Mouse (Mus musculus) C2C12 (cell line): ENCODE data around the gene Hist1h4c. TPM values are rescaled to one million over a fixed set of nuclear protein-coding genes. Genes with fewer than 3 reads are reported as not detected.
"Not testable (repeated sequence)": the region's sequence is repeated elsewhere in the genome, so short reads cannot be mapped to it uniquely, and the experiment has no call there.

Experiments used
- H3K27me3 ChIP-seq: one replicate; pipeline ENCODE4 v1.6.1; 2011; ENCODE audit not compliant: control insufficient read depth, insufficient read depth, insufficient read length
- H3K36me3 ChIP-seq: one replicate; pipeline ENCODE4 v1.6.1; 2011; ENCODE audit not compliant: control insufficient read depth, insufficient read depth
- H3K4me3 ChIP-seq: one replicate; pipeline ENCODE4 v1.5.1; 2011; ENCODE audit warnings: mild to moderate bottlenecking, control low read depth; ENCODE audit not compliant: poor library complexity, insufficient read depth, severe bottlenecking
- H3K79me2 ChIP-seq: one replicate; pipeline ENCODE4 v1.6.1; 2011; ENCODE audit not compliant: control insufficient read depth, insufficient read depth
- H3K79me3 ChIP-seq: one replicate; pipeline ENCODE4 v1.6.1; 2011; ENCODE audit warnings: low read depth, control low read depth
- H3ac ChIP-seq: one replicate; pipeline ENCODE3; 2011; ENCODE audit warnings: low read depth; ENCODE audit not compliant: control insufficient read depth, insufficient read length
- CEBPB ChIP-seq: IDR thresholded peaks from one replicate; pipeline ENCODE4 v1.6.1; 2011; ENCODE audit warnings: low read depth, mild to moderate bottlenecking, control low read depth, moderate library complexity
- CTCF ChIP-seq: IDR thresholded peaks from one replicate; pipeline ENCODE4 v1.5.1; 2011; ENCODE audit not compliant: control insufficient read depth, insufficient read depth, insufficient read length
- FOSL1 ChIP-seq: IDR thresholded peaks from one replicate; pipeline ENCODE4 v1.8.0; 2011; ENCODE audit warnings: mild to moderate bottlenecking, low read length; ENCODE audit not compliant: poor library complexity, insufficient read depth, severe bottlenecking
- MAX ChIP-seq: IDR thresholded peaks from one replicate; pipeline ENCODE4 v1.6.1; 2011; ENCODE audit warnings: mild to moderate bottlenecking, control low read depth
- MYOD1 ChIP-seq: IDR thresholded peaks from one replicate; pipeline ENCODE4 v1.6.1; 2011; ENCODE audit warnings: low read depth; ENCODE audit not compliant: control insufficient read depth, insufficient read length
- MYOG ChIP-seq: IDR thresholded peaks from one replicate; pipeline ENCODE4 v1.6.1; 2011; ENCODE audit not compliant: control insufficient read depth, insufficient read length; ENCODE audit errors: extremely low read depth
- USF1 ChIP-seq: IDR thresholded peaks from one replicate; pipeline ENCODE4 v1.6.1; 2011; ENCODE audit warnings: low read depth, mild to moderate bottlenecking, control low read depth, moderate library complexity
- polyA plus RNA-seq: library from polyadenylated mRNA; unstranded; fragments of >200 nt; fragmentation: generic; extraction: Trizol; gene quantifications from one replicate; pipeline ENCODE4 v1.2.1, GENCODE M21; 2012; ENCODE audit warnings: missing spikeins

Hist1h4c gene
- polyA plus RNA-seq, 1 experiment = 0.62 TPM

GRCm38 (mm10) chr13:23687907-23688306 lies 10.3 kb downstream of the Hist1h4c start:
- no peaks in the 10 kb centered on the region for H3K36me3 ChIP-seq
- H3K4me3 ChIP-seq = no peak overlapping the region
- no peaks in the 10 kb centered on the region for H3K79me3 ChIP-seq
- no peaks in the 10 kb centered on the region for H3K27me3 ChIP-seq
- peaks cover 6% of the 10 kb centered on the region for H3K79me2 ChIP-seq
- no peak for TF ChIP-seq FOSL1
- TF ChIP-seq MYOD1 = no peak
- no peak for TF ChIP-seq CEBPB
- TF ChIP-seq CTCF = no peak
- no peak for TF ChIP-seq MYOG
- no peak for TF ChIP-seq USF1
- TF ChIP-seq MAX = no peak
- H3ac ChIP-seq = no peak overlapping the region

- Histone ChIP-seq H3K4me3 (no peak overlapping the region), H3K27me3 (no peaks in the 10 kb centered on the region), H3K36me3 (no peaks in the 10 kb centered on the region), H3K79me2 (peaks cover 6% of the 10 kb centered on the region), H3K79me3 (no peaks in the 10 kb centered on the region), H3ac (no peak overlapping the region)
- TF ChIP-seq USF1 = no peak
- no peak for TF ChIP-seq MAX
- no peak for TF ChIP-seq CTCF
- TF ChIP-seq MYOG = no peak
- TF ChIP-seq MYOD1 = no peak
- no peak for TF ChIP-seq FOSL1
- no peak for TF ChIP-seq CEBPB
These were observed 11.1 kb downstream of the Hist1h4c start for GRCm38 (mm10) chr13:23687181-23687580.

GRCm38 (mm10) chr13:23685966-23686365 lies 12.3 kb downstream of the Hist1h4c start:
- Histone ChIP-seq H3K36me3 (no peaks in the 10 kb centered on the region), H3K4me3 (no peak overlapping the region), H3ac (peak overlapping the region; percentile 6), H3K79me3 (no peaks in the 10 kb centered on the region), H3K27me3 (no peaks in the 10 kb centered on the region), H3K79me2 (peaks cover 6% of the 10 kb centered on the region)
- TF ChIP-seq MAX (no peak), MYOD1 (no peak), CTCF (no peak), USF1 (no peak), CEBPB (no peak), FOSL1 (no peak), MYOG (no peak)

GRCm38 (mm10) chr13:23685121-23685861 lies 13.0 kb downstream of the Hist1h4c start:
- peak overlapping the region; percentile 15 for H3K4me3 ChIP-seq
- peak; percentile 90 for TF ChIP-seq CEBPB
- TF ChIP-seq MYOD1 = no peak

GRCm38 (mm10) chr13:23684295-23684945 lies 13.8 kb downstream of the Hist1h4c start:
- H3K79me3 ChIP-seq, H3K36me3 ChIP-seq, H3K27me3 ChIP-seq, H3K79me2 ChIP-seq: not testable (repeated sequence)
- peak overlapping the region; percentile 40 for H3ac ChIP-seq
- H3K4me3 ChIP-seq = peak overlapping the region; percentile 15

More at GRCm38 (mm10) chr13:23685121-23685861, 13.0 kb downstream of the Hist1h4c start:
- H3K79me3 ChIP-seq = no peaks in the 10 kb centered on the region
- peak overlapping the region; percentile 69 for H3ac ChIP-seq
- H3K27me3 ChIP-seq = no peaks in the 10 kb centered on the region
- H3K36me3 ChIP-seq = no peaks in the 10 kb centered on the region
- peaks cover 6% of the 10 kb centered on the region for H3K79me2 ChIP-seq

- H3K4me3 ChIP-seq = peak within 1 kb of the TSS; percentile 21
- no peaks in the 10 kb centered on the region for H3K79me3 ChIP-seq
- H3ac ChIP-seq = peak within 1 kb of the TSS; percentile 73
- H3K36me3 ChIP-seq = no peaks in the 10 kb centered on the region
- H3K79me2 ChIP-seq = peaks cover 6% of the 10 kb centered on the region
- no peaks in the 10 kb centered on the region for H3K27me3 ChIP-seq
- TF ChIP-seq USF1 = no peak
- no peak for TF ChIP-seq CTCF
- no peak for TF ChIP-seq CEBPB
- TF ChIP-seq MAX = no peak
- TF ChIP-seq MYOG = no peak
- no peak for TF ChIP-seq MYOD1
- TF ChIP-seq FOSL1 = no peak
These were observed 14.4 kb downstream of the Hist1h4c start, which contains the start of the genes Hist1h2ac and Hist1h2bc for GRCm38 (mm10) chr13:23683755-23684281. Gene Hist1h2ac, minus strand, starts transcription at chr13:23683948. Gene Hist1h2bc, plus strand, starts transcription at chr13:23684199.

GRCm38 (mm10) chr13:23682947-23683754 lies 15.1 kb downstream of the Hist1h4c start:
- Histone ChIP-seq H3ac (peak overlapping the region; percentile 73), H3K4me3 (peak overlapping the region; percentile 21)
- not testable (repeated sequence) for H3K36me3 ChIP-seq, H3K79me3 ChIP-seq, H3K27me3 ChIP-seq, H3K79me2 ChIP-seq
